Mouse (Mus musculus) embryonic fibroblast, embryonic 13.5 days (primary cell): ENCODE results near the gene C1qtnf6. TPM values are rescaled to one million over a fixed set of nuclear protein-coding genes. Genes with fewer than 3 reads are reported as not detected.

Source experiments
- H3K27ac ChIP-seq: 2 replicates; pipeline ENCODE4 v1.5.1; 2012; ENCODE audit warnings: low read length, control low read depth, inconsistent platforms; ENCODE audit not compliant: insufficient read depth
- H3K4me1 ChIP-seq: 2 replicates; pipeline ENCODE4 v1.6.1; 2011; ENCODE audit warnings: low read length; ENCODE audit not compliant: control insufficient read depth, insufficient read depth
- H3K4me3 ChIP-seq: 2 replicates; pipeline ENCODE4 v1.5.1; 2011; ENCODE audit warnings: mild to moderate bottlenecking, control low read depth, low read length; ENCODE audit not compliant: insufficient read depth
- CTCF ChIP-seq: IDR thresholded peaks from 2 replicates; pipeline ENCODE4 v1.5.1; 2011; ENCODE audit warnings: mild to moderate bottlenecking, control low read depth, low read length, moderate library complexity, borderline replicate concordance; ENCODE audit not compliant: insufficient read depth
- POLR2A ChIP-seq: IDR thresholded peaks from 2 replicates; pipeline ENCODE4 v1.6.1; 2011; ENCODE audit warnings: low read depth, mild to moderate bottlenecking, control low read depth, low read length, moderate library complexity
- polyA plus RNA-seq: library from polyadenylated mRNA; stranded (reverse); fragments of >200 nt; gene quantifications from 2 replicates; pipeline ENCODE4 v1.2.4, GENCODE M21; 2011; ENCODE audit warnings: low read depth; ENCODE audit not compliant: missing spikeins, insufficient read length

C1qtnf6 gene
- polyA plus RNA-seq, 1 experiment: 77.1 TPM

GRCm38 (mm10) chr15:78475604-78476031, 55.6 kb downstream of the C1qtnf6 start:
- Histone ChIP-seq H3K4me3 (no peak overlapping the region), H3K27ac (no peak overlapping the region), H3K4me1 (no peaks in the 10 kb centered on the region)
- TF ChIP-seq POLR2A (no peak), CTCF (no peak)

GRCm38 (mm10) chr15:78473442-78473841, 57.8 kb downstream of the C1qtnf6 start:
- TF ChIP-seq POLR2A (no peak), CTCF (no peak)
- no peak overlapping the region for H3K4me3 ChIP-seq
- no peak overlapping the region for H3K27ac ChIP-seq
- H3K4me1 ChIP-seq: no peaks in the 10 kb centered on the region

Other genes starting within 250 kb of the C1qtnf6 start
- gene Csf2rb2, start 225.7 kb downstream of the C1qtnf6 start, polyA plus RNA-seq: 0.30 TPM in 1 of 2 replicates, not detected in the other
- gene Csf2rb, start 205.7 kb downstream of the C1qtnf6 start, polyA plus RNA-seq: 0.18 and 1.2 TPM in 2 replicates
- not detected in 2 replicates for gene Tex33, start 135.5 kb downstream of the C1qtnf6 start, polyA plus RNA-seq
- 3.5 and 5.0 TPM in 2 replicates for gene Tst, start 125.5 kb downstream of the C1qtnf6 start, polyA plus RNA-seq
- 9.6 and 13.3 TPM in 2 replicates for gene Mpst, start 125.0 kb downstream of the C1qtnf6 start, polyA plus RNA-seq
- 90.6 and 110 TPM in 2 replicates for gene Kctd17, start 102.9 kb downstream of the C1qtnf6 start, polyA plus RNA-seq
- not detected in 2 replicates for gene Tmprss6, start 62.8 kb downstream of the C1qtnf6 start, polyA plus RNA-seq
- gene Il2rb, start 36.1 kb downstream of the C1qtnf6 start, polyA plus RNA-seq: 0.25 TPM in 1 of 2 replicates, not detected in the other
- gene Sstr3, start 13.3 kb upstream of the C1qtnf6 start, polyA plus RNA-seq: not detected in 2 replicates
- gene Rac2, start 41.4 kb upstream of the C1qtnf6 start, polyA plus RNA-seq: 0.37 and 2.2 TPM in 2 replicates
- 0.20 and 1.3 TPM in 2 replicates for gene Cyth4, start 65.6 kb upstream of the C1qtnf6 start, polyA plus RNA-seq
- not detected in 2 replicates for gene Elfn2, start 187.4 kb upstream of the C1qtnf6 start, polyA plus RNA-seq
- not detected in 2 replicates for gene Mfng, start 242.1 kb upstream of the C1qtnf6 start, polyA plus RNA-seq